Mouse (Mus musculus) CH12.LX (cell line): ENCODE results near the gene Nf1.

ENCODE experiments used
- EP300 ChIP-seq: IDR thresholded peaks from 2 replicates; pipeline ENCODE4 v1.6.1; 2011; ENCODE audit warnings: low read length, improper control_type of control experiment
- JUND ChIP-seq: conservative IDR thresholded peaks from 2 replicates; pipeline ENCODE4 v1.6.1; 2011; ENCODE audit warnings: low read depth, low read length, improper control_type of control experiment
- NELFE ChIP-seq: IDR thresholded peaks from 2 replicates; pipeline ENCODE4 v1.6.1; 2011; ENCODE audit warnings: low read depth, low read length, improper control_type of control experiment
- PAX5 ChIP-seq: IDR thresholded peaks from 2 replicates; pipeline ENCODE4 v1.6.1; 2012; ENCODE audit warnings: low read length, inconsistent platforms, mixed read lengths
- POLR2A ChIP-seq: IDR thresholded peaks from 2 replicates; pipeline ENCODE4 v1.6.1; 2011; ENCODE audit warnings: low read depth, mild to moderate bottlenecking, improper control_type of control experiment, low read length

GRCm38 (mm10) chr11:79357397-79357796 is 17.9 kb downstream of the Nf1 start:
- no peak for TF ChIP-seq PAX5
- TF ChIP-seq EP300, result no peak
- TF ChIP-seq JUND, result no peak
- no peak for TF ChIP-seq NELFE
- TF ChIP-seq POLR2A, result no peak
